Mouse (Mus musculus) CH12.LX (cell line): ENCODE results near the gene Itfg1. TPM values are rescaled to one million over a fixed set of nuclear protein-coding genes. Genes with fewer than 3 reads are reported as not detected.

Experiments used
- DNase-seq: peaks from one replicate; pipeline ENCODE4 v3.0.0-alpha.2; 2013; ENCODE audit errors: extremely low read depth
- H3K27ac ChIP-seq: 2 replicates; pipeline ENCODE4 v1.5.1; 2012; ENCODE audit warnings: low read depth, mild to moderate bottlenecking, control low read depth, moderate library complexity; ENCODE audit not compliant: insufficient read depth
- H3K27me3 ChIP-seq: replicated peaks from 2 replicates; pipeline ENCODE3; 2012; ENCODE audit warnings: inconsistent platforms
- H3K36me3 ChIP-seq, 2 experiments: replicated peaks in 1 of 2; 2 replicates each; pipeline versions ENCODE3 to v1.6.1; 2012; ENCODE audit warnings: inconsistent platforms in 1 of 2, low read length in 1 of 2, mild to moderate bottlenecking in 1 of 2, mixed read lengths in 1 of 2, moderate library complexity in 1 of 2; ENCODE audit not compliant: control insufficient read depth in 1 of 2, insufficient read depth in 1 of 2
- H3K4me1 ChIP-seq, 2 experiments: 2 replicates each; pipeline ENCODE4 v1.6.1; 2012; ENCODE audit warnings: inconsistent platforms in 1 of 2, moderate library complexity in 1 of 2; ENCODE audit not compliant: insufficient read depth in 2 of 2, control insufficient read depth in 1 of 2
- H3K4me2 ChIP-seq: 2 replicates; pipeline ENCODE4 v1.6.1; 2012; ENCODE audit warnings: low read depth, mild to moderate bottlenecking, control low read depth; ENCODE audit not compliant: poor library complexity, insufficient read depth, severe bottlenecking
- H3K4me3 ChIP-seq, 3 experiments: fragments of 150-350 bp in 1 of 3; sonication (generic) in 1 of 3; replicated peaks in 1 of 3; 2 replicates each; pipeline versions ENCODE3 to v1.5.1; 2011 to 2012; ENCODE audit warnings: low read depth in 2 of 3, low read length in 2 of 3, mild to moderate bottlenecking in 2 of 3, moderate library complexity in 2 of 3, control low read depth in 1 of 3, improper control_type of control experiment in 1 of 3, inconsistent platforms in 1 of 3, mixed read lengths in 1 of 3; ENCODE audit not compliant: poor library complexity in 1 of 3
- H3K79me2 ChIP-seq: replicated peaks from 2 replicates; pipeline ENCODE4 v1.6.1; 2012; ENCODE audit warnings: mild to moderate bottlenecking, moderate library complexity; ENCODE audit not compliant: control insufficient read depth, poor library complexity, insufficient read depth, severe bottlenecking; ENCODE audit errors: extremely low read depth
- H3K9ac ChIP-seq: 2 replicates; pipeline ENCODE4 v1.6.1; 2012; ENCODE audit warnings: low read depth, mild to moderate bottlenecking, control low read depth, moderate library complexity; ENCODE audit not compliant: insufficient read depth
- H3K9me3 ChIP-seq: replicated peaks from 2 replicates; pipeline ENCODE3; 2012; ENCODE audit warnings: low read length, inconsistent platforms, mixed read lengths
- BHLHE40 ChIP-seq: IDR thresholded peaks from 2 replicates; pipeline ENCODE4 v1.6.1; 2011; ENCODE audit warnings: mild to moderate bottlenecking, low read depth, low read length, improper control_type of control experiment
- CHD2 ChIP-seq: IDR thresholded peaks from 2 replicates; pipeline ENCODE4 v1.6.1; 2011; ENCODE audit warnings: low read length, improper control_type of control experiment
- E2F4 ChIP-seq: IDR thresholded peaks from 2 replicates; pipeline ENCODE4 v1.6.1; 2011; ENCODE audit warnings: low read depth, low read length, improper control_type of control experiment; ENCODE audit not compliant: insufficient replicate concordance
- ETS1 ChIP-seq: conservative IDR thresholded peaks from 2 replicates; pipeline ENCODE4 v1.6.1; 2012; ENCODE audit warnings: low read depth, mild to moderate bottlenecking, inconsistent platforms, low read length, improper control_type of control experiment, moderate library complexity
- GABPA ChIP-seq: IDR thresholded peaks from 2 replicates; pipeline ENCODE4 v1.6.1; 2012; ENCODE audit warnings: low read depth, low read length, improper control_type of control experiment, inconsistent platforms; ENCODE audit not compliant: insufficient replicate concordance
- JUND ChIP-seq: conservative IDR thresholded peaks from 2 replicates; pipeline ENCODE4 v1.6.1; 2011; ENCODE audit warnings: low read depth, low read length, improper control_type of control experiment
- KAT2A ChIP-seq: IDR thresholded peaks from 2 replicates; pipeline ENCODE4 v1.6.1; 2012; ENCODE audit warnings: low read length, improper control_type of control experiment, inconsistent platforms; ENCODE audit not compliant: insufficient replicate concordance
- MAFK ChIP-seq: IDR thresholded peaks from 2 replicates; pipeline ENCODE4 v1.6.1; 2011; ENCODE audit warnings: low read length, improper control_type of control experiment; ENCODE audit not compliant: insufficient replicate concordance
- MYC ChIP-seq: IDR thresholded peaks from 2 replicates; pipeline ENCODE4 v1.6.1; 2011; ENCODE audit warnings: low read depth, mild to moderate bottlenecking, improper control_type of control experiment, low read length
- POLR2A ChIP-seq: IDR thresholded peaks from 2 replicates; pipeline ENCODE4 v1.6.1; 2011; ENCODE audit warnings: low read depth, mild to moderate bottlenecking, improper control_type of control experiment, low read length
- POLR2AphosphoS2 ChIP-seq: IDR thresholded peaks from 2 replicates; pipeline ENCODE4 v1.6.1; 2011; ENCODE audit warnings: low read depth, low read length, improper control_type of control experiment
- RAD21 ChIP-seq: IDR thresholded peaks from 2 replicates; pipeline ENCODE4 v1.6.1; 2011; ENCODE audit warnings: low read depth, mild to moderate bottlenecking, low read length, improper control_type of control experiment, moderate library complexity
- RCOR1 ChIP-seq: conservative IDR thresholded peaks from 2 replicates; pipeline ENCODE4 v1.6.1; 2012; ENCODE audit warnings: low read depth, mild to moderate bottlenecking, inconsistent platforms, low read length, improper control_type of control experiment
- SIN3A ChIP-seq: IDR thresholded peaks from 2 replicates; pipeline ENCODE4 v1.6.1; 2012; ENCODE audit warnings: low read length, improper control_type of control experiment, inconsistent platforms
- TBP ChIP-seq: conservative IDR thresholded peaks from 2 replicates; pipeline ENCODE4 v1.6.1; 2011; ENCODE audit warnings: low read depth, low read length, improper control_type of control experiment
- UBTF ChIP-seq: IDR thresholded peaks from 2 replicates; pipeline ENCODE4 v1.6.1; 2012; ENCODE audit warnings: low read depth, mild to moderate bottlenecking, inconsistent platforms, low read length, improper control_type of control experiment, moderate library complexity
- USF1 ChIP-seq: IDR thresholded peaks from 2 replicates; pipeline ENCODE4 v1.6.1; 2014; ENCODE audit warnings: low read depth, mild to moderate bottlenecking, inconsistent platforms, low read length, improper control_type of control experiment
- ZKSCAN1 ChIP-seq: IDR thresholded peaks from 2 replicates; pipeline ENCODE4 v1.6.1; 2012; ENCODE audit warnings: low read depth, inconsistent platforms, low read length, improper control_type of control experiment, borderline replicate concordance
- ZMIZ1 ChIP-seq: IDR thresholded peaks from 2 replicates; pipeline ENCODE4 v1.6.1; 2012; ENCODE audit warnings: low read depth, mild to moderate bottlenecking, inconsistent platforms, low read length, improper control_type of control experiment
- ZNF384 ChIP-seq: IDR thresholded peaks from 2 replicates; pipeline ENCODE4 v1.6.1; 2012; ENCODE audit warnings: low read depth, low read length, improper control_type of control experiment, inconsistent platforms
- dilution Hi-C: fragments of 300-500 bp; cut with MboI; formaldehyde crosslinking; loops from 2 replicates; pipeline ENCODE4 v1.14.3; 2020; ENCODE audit warnings: low sequenced_read_pairs; ENCODE audit not compliant: extremely low pct_unique_long_range_greater_than_20kb, extremely low pct_ligation_motif_present
- in situ Hi-C: fragments of 300-500 bp; cut with MboI; formaldehyde crosslinking; loops from 3 replicates; pipeline ENCODE4 v1.14.3; 2019; ENCODE audit warnings: low sequenced_read_pairs, low pct_ligation_motif_present, low pct_unique_long_range_greater_than_20kb, mixed read lengths
- polyA plus RNA-seq: library from polyadenylated mRNA; unstranded; fragments of >175 nt; gene quantifications from 2 replicates; pipeline ENCODE4 v1.2.1, GENCODE M21; 2012; ENCODE audit warnings: low read depth; ENCODE audit not compliant: insufficient read length
- total RNA-seq, 2 experiments: library from RNA; depleted of rRNA; stranded (reverse); fragments of 300-350 nt in 1 of 2; fragments of >200 nt in 1 of 2; gene quantifications; 2 replicates each; pipeline ENCODE4 v1.2.3; 2012 to 2014

The Itfg1 gene
- total and polyA plus RNA-seq, 3 experiments: 25.1 to 55.3 (median 26.2) TPM

- dilution Hi-C loops (no loop called here), in situ Hi-C loops (no loop called here)
- peaks cover 6% of the 10 kb centered on the region for H3K9me3 ChIP-seq
- no peak within 1 kb of the TSS for H3K4me3 ChIP-seq
- no peaks in the 10 kb centered on the region for H3K27me3 ChIP-seq
- H3K9ac ChIP-seq: no peak within 1 kb of the TSS
- TF ChIP-seq ZKSCAN1: no peak
- TF ChIP-seq GABPA: no peak
- TF ChIP-seq MAFK: no peak
- TF ChIP-seq USF1: no peak
- no peak for TF ChIP-seq TBP
- TF ChIP-seq ETS1: no peak
- no peak for TF ChIP-seq RCOR1
- TF ChIP-seq POLR2AphosphoS2: no peak
- TF ChIP-seq RAD21: no peak
- TF ChIP-seq JUND: no peak
- no peak for TF ChIP-seq KAT2A
- no peak for TF ChIP-seq SIN3A
- TF ChIP-seq CHD2: no peak
- no peak for TF ChIP-seq ZMIZ1
- TF ChIP-seq E2F4: no peak
- TF ChIP-seq POLR2A: no peak
- no peak for TF ChIP-seq ZNF384
- no peak for TF ChIP-seq UBTF
- no peak for TF ChIP-seq BHLHE40
- no peak within 1 kb of the TSS for H3K27ac ChIP-seq
- H3K36me3 ChIP-seq: no peaks in the 10 kb centered on the region
- no peaks in the 10 kb centered on the region for H3K4me1 ChIP-seq
- no peaks in the 10 kb centered on the region for H3K79me2 ChIP-seq
- no peak within 1 kb of the TSS for H3K4me2 ChIP-seq
- no peak for DNase-seq
Observed at GRCm38 (mm10) chr8:85700751-85701351, 139.9 kb downstream of the Itfg1 start, which contains the start of gene Neto2. TSS of gene Neto2 (minus strand) at chr8:85700924.

GRCm38 (mm10) chr8:85700101-85700750, 140.5 kb downstream of the Itfg1 start:
- H3K27ac ChIP-seq: no peak overlapping the region
- H3K79me2 ChIP-seq: no peaks in the 10 kb centered on the region
- no peaks in the 10 kb centered on the region for H3K4me1 ChIP-seq
- peaks cover 6% of the 10 kb centered on the region for H3K9me3 ChIP-seq
- H3K27me3 ChIP-seq: no peaks in the 10 kb centered on the region
- H3K36me3 ChIP-seq: no peaks in the 10 kb centered on the region
- in situ Hi-C loops: no loop called here
- no peak for TF ChIP-seq USF1
- no peak for TF ChIP-seq TBP
- TF ChIP-seq BHLHE40: no peak
- no peak for TF ChIP-seq MYC
- no peak for TF ChIP-seq ZKSCAN1
- H3K9ac ChIP-seq: no peak overlapping the region
- no peak overlapping the region for H3K4me3 ChIP-seq
- dilution Hi-C loops: no loop called here
- no peak for DNase-seq
- H3K4me2 ChIP-seq: no peak overlapping the region
